Mouse (Mus musculus): ENCODE measurements around the gene Clic4. TPM values are rescaled to one million over a fixed set of nuclear protein-coding genes. Genes with fewer than 3 reads are reported as not detected.

Gene Clic4
- polyA plus RNA-seq, 1 experiment from 2014 or later, result 207 TPM

GRCm38 (mm10) chr4:135238706-135239510 lies 33.7 kb downstream of the Clic4 start:
- Histone ChIP-seq H3K4me3 (no peak overlapping the region), H3K27me3 (replicated peaks; ENCODE audit: low read depth, poor library complexity, severe bottlenecking) (no peaks in the 10 kb centered on the region), H3K27ac (replicated peaks) (no peak overlapping the region), H3K4me1 (peaks cover 18% of the 10 kb centered on the region), H3K9me3 (no peaks in the 10 kb centered on the region), H3K36me3 (replicated peaks) (peaks cover 58% of the 10 kb centered on the region)
- no peak for DNase-seq (ENCODE audit: low spot score)
- WGBS, result 73% methylated on average over 13 of the region's 13 CpGs

- DNase-seq (ENCODE audit: low spot score), result no peak
- WGBS, result 93% methylated on average over 4 of the region's 4 CpGs
- Histone ChIP-seq H3K4me3 (no peak overlapping the region), H3K27ac (replicated peaks) (no peak overlapping the region), H3K4me1 (peaks cover 10% of the 10 kb centered on the region), H3K27me3 (replicated peaks; ENCODE audit: low read depth, poor library complexity, severe bottlenecking) (no peaks in the 10 kb centered on the region), H3K9me3 (no peaks in the 10 kb centered on the region), H3K36me3 (replicated peaks) (peaks cover 65% of the 10 kb centered on the region)
Observed at GRCm38 (mm10) chr4:135236658-135237057, 36.0 kb downstream of the Clic4 start.

- H3K4me3 ChIP-seq, result no peak overlapping the region
- peaks cover 4% of the 10 kb centered on the region for H3K4me1 ChIP-seq
- peaks cover 74% of the 10 kb centered on the region for H3K36me3 ChIP-seq (replicated peaks)
- H3K9me3 ChIP-seq, result no peaks in the 10 kb centered on the region
- no peak for DNase-seq (ENCODE audit: low spot score)
- no peak overlapping the region for H3K27ac ChIP-seq (replicated peaks)
- no peaks in the 10 kb centered on the region for H3K27me3 ChIP-seq (replicated peaks; ENCODE audit: low read depth, poor library complexity, severe bottlenecking)
- 86% methylated on average over 8 of the region's 8 CpGs for WGBS
Observed at GRCm38 (mm10) chr4:135235546-135235945, 37.1 kb downstream of the Clic4 start.

DNA sequence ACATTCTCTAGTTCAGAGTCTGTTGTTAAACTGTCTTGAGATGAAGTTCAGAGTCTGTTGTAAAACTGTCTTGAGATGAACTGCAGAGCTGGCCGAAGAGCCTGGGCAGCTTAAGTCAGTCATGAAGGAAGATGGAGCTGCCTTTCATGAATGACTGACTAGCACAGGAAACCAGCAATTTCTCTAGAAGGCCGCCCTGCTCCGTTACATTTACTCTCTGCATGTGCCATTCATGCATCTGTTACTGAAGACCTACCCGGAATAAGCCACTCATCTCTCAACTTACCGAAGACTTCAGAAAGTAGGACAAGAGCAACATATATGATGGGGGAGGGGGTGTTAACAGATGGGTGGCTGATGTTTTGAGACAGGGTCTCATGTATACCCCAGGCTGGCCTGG lies 40.1 kb downstream of the Clic4 start:
- Histone ChIP-seq H3K4me1 (no peaks in the 10 kb centered on the region), H3K9me3 (no peaks in the 10 kb centered on the region), H3K36me3 (replicated peaks) (peaks cover 51% of the 10 kb centered on the region), H3K4me3 (no peak overlapping the region), H3K27ac (replicated peaks) (no peak overlapping the region), H3K27me3 (replicated peaks; ENCODE audit: low read depth, poor library complexity, severe bottlenecking) (no peaks in the 10 kb centered on the region)
- DNase-seq (ENCODE audit: low spot score), result no peak
- 82% methylated on average over 5 of the region's 5 CpGs for WGBS

DNA sequence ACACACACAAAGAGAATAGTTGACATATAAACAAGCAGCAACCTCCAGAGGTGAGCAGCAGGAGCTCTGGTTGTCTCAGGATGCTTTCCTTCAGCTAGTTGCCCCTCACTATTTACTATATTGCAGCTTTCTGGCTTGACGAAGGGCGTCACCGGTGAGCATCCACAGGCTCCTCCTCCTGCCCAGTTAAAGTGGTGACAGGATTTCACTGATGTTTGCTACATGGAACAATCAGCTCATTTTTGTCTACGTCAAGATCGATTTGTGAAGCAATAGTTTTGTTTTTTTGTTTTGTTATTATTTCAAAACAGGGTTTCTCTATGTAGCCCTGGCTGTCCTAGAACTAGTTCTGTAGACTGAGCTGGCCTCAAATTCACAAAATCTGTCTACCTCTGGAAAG lies 41.1 kb downstream of the Clic4 start:
- 89% methylated on average over 5 of the region's 5 CpGs for WGBS
- Histone ChIP-seq H3K27me3 (replicated peaks; ENCODE audit: low read depth, poor library complexity, severe bottlenecking) (no peaks in the 10 kb centered on the region), H3K27ac (replicated peaks) (no peak overlapping the region), H3K36me3 (replicated peaks) (peaks cover 43% of the 10 kb centered on the region), H3K4me1 (no peaks in the 10 kb centered on the region), H3K9me3 (no peaks in the 10 kb centered on the region), H3K4me3 (no peak overlapping the region)
- DNase-seq (ENCODE audit: low spot score), result no peak

DNA sequence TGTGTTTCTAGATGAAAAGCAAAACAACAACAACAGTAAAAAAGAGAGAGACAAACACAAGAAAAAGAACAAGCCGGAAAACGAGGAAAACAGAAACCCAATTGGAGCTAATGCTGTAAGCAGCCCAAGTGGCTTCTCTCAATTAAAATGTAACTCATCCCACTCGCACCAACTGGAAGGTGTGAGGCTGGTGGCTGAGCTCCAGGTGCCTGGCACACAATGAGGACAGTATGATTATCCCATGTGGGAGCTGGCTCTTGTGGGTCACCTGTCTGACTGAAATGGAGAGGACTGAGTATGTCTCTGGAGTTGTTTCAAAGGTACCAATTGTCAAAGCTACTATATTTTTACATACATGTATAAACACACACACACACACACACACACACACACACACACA lies 41.5 kb downstream of the Clic4 start:
- no peak overlapping the region for H3K4me3 ChIP-seq
- H3K4me1 ChIP-seq, result no peaks in the 10 kb centered on the region
- no peaks in the 10 kb centered on the region for H3K9me3 ChIP-seq
- H3K27ac ChIP-seq (replicated peaks), result no peak overlapping the region
- no peaks in the 10 kb centered on the region for H3K27me3 ChIP-seq (replicated peaks; ENCODE audit: low read depth, poor library complexity, severe bottlenecking)
- no peak for DNase-seq (ENCODE audit: low spot score)
- H3K36me3 ChIP-seq (replicated peaks), result peaks cover 43% of the 10 kb centered on the region
- 87% methylated on average over 3 of the region's 3 CpGs for WGBS

GRCm38 (mm10) chr4:135230661-135231060 lies 42.0 kb downstream of the Clic4 start:
- H3K4me1 ChIP-seq, result no peaks in the 10 kb centered on the region
- no peak overlapping the region for H3K27ac ChIP-seq (replicated peaks)
- WGBS, result 82% methylated on average over 5 of the region's 5 CpGs
- no peak overlapping the region for H3K4me3 ChIP-seq
- no peaks in the 10 kb centered on the region for H3K9me3 ChIP-seq
- H3K27me3 ChIP-seq (replicated peaks; ENCODE audit: low read depth, poor library complexity, severe bottlenecking), result no peaks in the 10 kb centered on the region
- peaks cover 44% of the 10 kb centered on the region for H3K36me3 ChIP-seq (replicated peaks)
- DNase-seq (ENCODE audit: low spot score), result no peak

DNA sequence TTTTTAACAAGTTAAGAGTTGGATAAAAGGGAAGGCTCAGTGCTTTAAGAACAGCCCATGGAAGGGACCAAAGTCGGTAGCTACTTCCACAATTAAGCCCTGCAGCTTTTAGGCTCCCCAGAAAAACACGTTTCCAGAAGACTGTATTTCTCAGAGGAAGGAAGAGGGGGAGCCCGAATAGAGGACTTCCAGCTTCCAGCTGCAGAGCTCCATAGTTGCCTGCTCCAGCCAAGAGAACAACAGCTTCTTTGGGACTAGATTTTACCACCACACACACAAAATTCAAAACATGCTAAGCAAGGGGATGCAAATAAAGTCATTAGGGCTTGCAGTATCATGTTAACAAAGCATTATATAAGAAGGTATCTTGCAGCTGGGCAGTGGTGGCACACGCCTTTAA lies 42.7 kb downstream of the Clic4 start:
- Histone ChIP-seq H3K36me3 (replicated peaks) (peaks cover 44% of the 10 kb centered on the region), H3K4me1 (no peaks in the 10 kb centered on the region), H3K27me3 (replicated peaks; ENCODE audit: low read depth, poor library complexity, severe bottlenecking) (no peaks in the 10 kb centered on the region), H3K9me3 (no peaks in the 10 kb centered on the region), H3K4me3 (no peak overlapping the region), H3K27ac (replicated peaks) (no peak overlapping the region)
- 82% methylated on average over 4 of the region's 4 CpGs for WGBS
- no peak for DNase-seq (ENCODE audit: low spot score)

GRCm38 (mm10) chr4:135228136-135228535 lies 44.5 kb downstream of the Clic4 start:
- Histone ChIP-seq H3K9me3 (no peaks in the 10 kb centered on the region), H3K36me3 (replicated peaks) (peaks cover 46% of the 10 kb centered on the region), H3K27me3 (replicated peaks; ENCODE audit: low read depth, poor library complexity, severe bottlenecking) (no peaks in the 10 kb centered on the region), H3K4me3 (no peak overlapping the region), H3K27ac (replicated peaks) (no peak overlapping the region), H3K4me1 (no peaks in the 10 kb centered on the region)
- DNase-seq (ENCODE audit: low spot score), result no peak
- 83% methylated on average over 3 of the region's 3 CpGs for WGBS

- Histone ChIP-seq H3K9me3 (no peaks in the 10 kb centered on the region), H3K4me1 (no peaks in the 10 kb centered on the region), H3K27me3 (replicated peaks; ENCODE audit: low read depth, poor library complexity, severe bottlenecking) (no peaks in the 10 kb centered on the region), H3K36me3 (replicated peaks) (peaks cover 63% of the 10 kb centered on the region), H3K4me3 (no peak overlapping the region), H3K27ac (replicated peaks) (no peak overlapping the region)
- no peak for DNase-seq (ENCODE audit: low spot score)
- WGBS, result 92% methylated on average over 12 of the region's 12 CpGs
Observed at GRCm38 (mm10) chr4:135226008-135226667, 46.5 kb downstream of the Clic4 start.

GRCm38 (mm10) chr4:135223808-135224207 lies 48.8 kb downstream of the Clic4 start:
- no peaks in the 10 kb centered on the region for H3K9me3 ChIP-seq
- 92% methylated on average over 9 of the region's 9 CpGs for WGBS
- H3K36me3 ChIP-seq (replicated peaks), result peaks cover 76% of the 10 kb centered on the region

GRCm38 (mm10) chr4:135221632-135222407 lies 50.8 kb downstream of the Clic4 start:
- no peak overlapping the region for H3K4me3 ChIP-seq
- WGBS, result 91% methylated on average over 12 of the region's 12 CpGs
- no peak overlapping the region for H3K27ac ChIP-seq (replicated peaks)
- DNase-seq (ENCODE audit: low spot score), result no peak
- H3K4me1 ChIP-seq, result no peaks in the 10 kb centered on the region
- H3K9me3 ChIP-seq, result no peaks in the 10 kb centered on the region
- H3K36me3 ChIP-seq (replicated peaks), result peaks cover 95% of the 10 kb centered on the region
- no peaks in the 10 kb centered on the region for H3K27me3 ChIP-seq (replicated peaks; ENCODE audit: low read depth, poor library complexity, severe bottlenecking)

More at GRCm38 (mm10) chr4:135223808-135224207, 48.8 kb downstream of the Clic4 start:
- no peak for DNase-seq (ENCODE audit: low spot score)
- Histone ChIP-seq H3K4me1 (no peaks in the 10 kb centered on the region), H3K27me3 (replicated peaks; ENCODE audit: low read depth, poor library complexity, severe bottlenecking) (no peaks in the 10 kb centered on the region), H3K27ac (replicated peaks) (no peak overlapping the region), H3K4me3 (no peak overlapping the region)

All from embryonic facial prominence, embryonic 10.5 days (tissue).